Comparison of ENCODE assay signal across 12 mouse cellular contexts in genomic region chr11:74826151-74826550, GRCm38 (mm10). TPM values are rescaled to one million over a fixed set of nuclear protein-coding genes. Genes with fewer than 3 reads are reported as not detected.
DNase-seq lines count a peak whose midpoint lies in the region; ATAC-seq and TF ChIP-seq lines count a peak whose summit lies in the region.
"Had no signal": no experiment of that assay in that cellular context is flagged by ENCODE, and none has a peak within 500 bp of the region (broad histone marks: within the 10 kb centered on the region; RNA-seq: fewer than 3 reads in every experiment).

No protein-coding gene starts in this region.

- no peak overlapping the region for H3K9ac ChIP-seq in ES-Bruce4 (ENCODE audit: low read depth, poor library complexity, severe bottlenecking)
- H3K9ac ChIP-seq in intestine, embryonic 15.5 days = no peak overlapping the region
- H3K9ac ChIP-seq in forebrain, embryonic 16.5 days (replicated peaks; ENCODE audit: low read depth, low read length) = no peak overlapping the region
- H3K9ac ChIP-seq: forebrain, embryonic 13.5 days had no signal

- ATAC-seq in intestine, embryonic 15.5 days = peak; percentile 10; the same call in 1 of the 2 replicates
- no peak for ATAC-seq in forebrain, embryonic 16.5 days
- no peak for ATAC-seq in monocyte, adult 5-6 weeks (replicated peaks; ENCODE audit: insufficient number of reproducible peaks, low FRiP score, low TSS enrichment, poor library complexity, severe bottlenecking)
- ATAC-seq: forebrain, embryonic 13.5 days; hindbrain, postnatal 0 days had no signal

- TF ChIP-seq EP300 in ES-Bruce4 (IDR thresholded peaks at IDR 0.05; ENCODE audit: insufficient read depth, low read depth, low read length) = no peak

- no peaks in the 10 kb centered on the region for H3K27me3 ChIP-seq in ES-Bruce4 (ENCODE audit: control insufficient read depth, insufficient read depth, low read length, poor library complexity, severe bottlenecking)
- no peaks in the 10 kb centered on the region for H3K27me3 ChIP-seq in intestine, embryonic 15.5 days (replicated peaks)
- H3K27me3 ChIP-seq in forebrain, embryonic 16.5 days (replicated peaks; ENCODE audit: control insufficient read depth, insufficient read depth, low read length) = no peaks in the 10 kb centered on the region
- H3K27me3 ChIP-seq: forebrain, embryonic 13.5 days had no signal

- TF ChIP-seq CTCF in ES-Bruce4 (IDR thresholded peaks at IDR 0.05; ENCODE audit: low read depth, low read length) = no peak

- peaks cover 4% of the 10 kb centered on the region for H3K4me1 ChIP-seq in ES-Bruce4 (ENCODE audit: control insufficient read depth, insufficient read depth, low read length)
- H3K4me1 ChIP-seq in intestine, embryonic 15.5 days (replicated peaks) = peaks cover 17% of the 10 kb centered on the region
- H3K4me1 ChIP-seq in forebrain, embryonic 16.5 days (replicated peaks; ENCODE audit: control insufficient read depth, insufficient read depth, low read length) = peaks cover 7% of the 10 kb centered on the region

- peak overlapping the region; percentile 13 for H3K27ac ChIP-seq in ES-Bruce4 (ENCODE audit: insufficient read depth, low read length)
- H3K27ac ChIP-seq in intestine, embryonic 15.5 days = peak overlapping the region; percentile 33
- no peak overlapping the region for H3K27ac ChIP-seq in forebrain, embryonic 16.5 days (ENCODE audit: low read length)
- H3K27ac ChIP-seq: forebrain, embryonic 13.5 days; heart, embryonic 10.5 days; hindbrain, postnatal 0 days; left cerebral cortex, adult 2 months had no signal

- H3K36me3 ChIP-seq in ES-Bruce4 (ENCODE audit: control insufficient read depth, insufficient read depth, low read length, poor library complexity, severe bottlenecking) = peaks cover 5% of the 10 kb centered on the region
- H3K36me3 ChIP-seq in intestine, embryonic 15.5 days = no peaks in the 10 kb centered on the region
- no peaks in the 10 kb centered on the region for H3K36me3 ChIP-seq in forebrain, embryonic 16.5 days (ENCODE audit: control insufficient read depth, insufficient read depth)

- WGBS in intestine, embryonic 15.5 days = 55% methylated on average over 7 of the region's 7 CpGs
- WGBS in forebrain, embryonic 16.5 days = 76% methylated on average over 7 of the region's 7 CpGs

- no peaks in the 10 kb centered on the region for H3K9me3 ChIP-seq in ES-Bruce4 (replicated peaks; ENCODE audit: control insufficient read depth, insufficient read depth, low read length, poor library complexity, severe bottlenecking)
- H3K9me3 ChIP-seq in intestine, embryonic 15.5 days = no peaks in the 10 kb centered on the region
- no peaks in the 10 kb centered on the region for H3K9me3 ChIP-seq in forebrain, embryonic 16.5 days (ENCODE audit: control insufficient read depth, low read length)
- H3K9me3 ChIP-seq: forebrain, embryonic 13.5 days; heart, embryonic 10.5 days had no signal

- no peak overlapping the region for H3K4me3 ChIP-seq in ES-Bruce4 (ENCODE audit: low read depth, low read length)
- H3K4me3 ChIP-seq in intestine, embryonic 15.5 days (replicated peaks) = no peak overlapping the region
- H3K4me3 ChIP-seq in forebrain, embryonic 16.5 days (replicated peaks; ENCODE audit: low read length) = no peak overlapping the region
- H3K4me3 ChIP-seq: forebrain, embryonic 13.5 days; heart, embryonic 10.5 days; left cerebral cortex, adult 2 months had no signal

- DNase-seq in cerebellum, adult 9-10 months = peak; percentile 26
- no peak for DNase-seq in cerebellum, postnatal 14 days
- DNase-seq in lung, postnatal 25 days (ENCODE audit: low spot score) = peak; percentile 54
- DNase-seq in gastrocnemius, postnatal 25 days = no peak

- no peak overlapping the region for H3K4me2 ChIP-seq in intestine, embryonic 15.5 days (replicated peaks)
- no peak overlapping the region for H3K4me2 ChIP-seq in forebrain, embryonic 16.5 days (ENCODE audit: low read length)
- H3K4me2 ChIP-seq: forebrain, embryonic 13.5 days had no signal

- no peak for TF ChIP-seq POLR2A in ES-Bruce4 (IDR thresholded peaks at IDR 0.05; ENCODE audit: insufficient read depth, low read length)

RNA-seq across cellular contexts. Expression of gene Mnt, which starts 4.6 kb away (rescaled TPM):
- 15.4 and 17.1 TPM in 2 replicates for polyA plus RNA-seq in ES-Bruce4 (2011; ENCODE audit: insufficient read depth, insufficient read length, low read depth, missing spikeins)
- 4.8 and 5.0 TPM in 2 replicates for polyA plus RNA-seq in intestine, embryonic 15.5 days (2015; fragmentation: Nextera tagmentation; extraction: Ambion mirVana)
- polyA plus RNA-seq in forebrain, embryonic 16.5 days (2015; fragmentation: Nextera tagmentation; extraction: Ambion mirVana) = 8.6 and 9.2 TPM in 2 replicates
- 8.0 to 14.0 TPM (median 9.5 TPM) in 3 replicates for total RNA-seq in monocyte, adult 5-6 weeks (2017)
- 1 to 10 TPM; 5.3 to 5.6 TPM for total RNA-seq in gastrocnemius, postnatal 25 days (2021)

RNA-seq across cellular contexts. Expression of gene Mettl16, which starts 55.5 kb away (rescaled TPM):
- polyA plus RNA-seq in ES-Bruce4 (2011; ENCODE audit: insufficient read depth, insufficient read length, low read depth, missing spikeins) = 65.4 and 66.2 TPM in 2 replicates
- 43.0 and 45.8 TPM in 2 replicates for polyA plus RNA-seq in intestine, embryonic 15.5 days (2015; fragmentation: Nextera tagmentation; extraction: Ambion mirVana)
- polyA plus RNA-seq in forebrain, embryonic 16.5 days (2015; fragmentation: Nextera tagmentation; extraction: Ambion mirVana) = 57.5 and 58.7 TPM in 2 replicates
- 26.1 to 29.5 TPM (median 28.1 TPM) in 3 replicates for total RNA-seq in monocyte, adult 5-6 weeks (2017)
- total RNA-seq in gastrocnemius, postnatal 25 days (2021) = 10 to 100 TPM in 1 of 2 experiments, 1 to 10 TPM in 1; 8.4 to 10.9 TPM

Comparison
In these comparisons a context has a peak if more than half of its experiments do, and no peak if none do; other contexts are left out.
1. DNase-seq: peak in cerebellum, adult 9-10 months (single experiment) and lung, postnatal 25 days (single experiment); none in cerebellum, postnatal 14 days (0 of 2) and gastrocnemius, postnatal 25 days (single experiment).